Comparison of ENCODE assay signal across 31 mouse cellular contexts in genomic region chr6:17079826-17080225, GRCm38 (mm10). TPM values are rescaled to one million over a fixed set of nuclear protein-coding genes. Genes with fewer than 3 reads are reported as not detected.
A peak's percentile ranks its signal among the peaks of the same experiment; 100 is the strongest.
DNase-seq lines count a peak whose midpoint lies in the region; ATAC-seq and TF ChIP-seq lines count a peak whose summit lies in the region.
"Had no signal": no experiment of that assay in that cellular context is flagged by ENCODE, and none has a peak within 500 bp of the region (broad histone marks: within the 10 kb centered on the region; RNA-seq: fewer than 3 reads in every experiment).

No protein-coding gene starts in this region.

- no peak for DNase-seq in kidney, postnatal 25 days
- no peak for DNase-seq in adrenal gland, adult 18-20 months (ENCODE audit: low spot score in 2 of 2)
- no peak for DNase-seq in layer of hippocampus, adult 8-10 months (ENCODE audit: low spot score in 2 of 2)
- no peak for DNase-seq in hindbrain, embryonic 11.5 days (ENCODE audit: low spot score)
- DNase-seq: adrenal gland, adult 8-10 months; B cell, adult 2 months; cerebellum, adult 18-20 months; cerebellum, postnatal 10 days; forebrain, postnatal 0 days; gastrocnemius, postnatal 14 days; heart, postnatal 4 days; liver; lung, adult 2 months; lung, postnatal 10 days; midbrain, embryonic 14.5 days; retina, postnatal 1 day; right cerebral cortex, postnatal 14 days; thymus, adult 18-20 months; thymus, postnatal 25 days had no signal

- TF ChIP-seq CTCF in intestine, postnatal 0 days (IDR thresholded peaks at IDR 0.05; ENCODE audit: low read depth): no peak

- no peak overlapping the region for H3K4me3 ChIP-seq in kidney, embryonic 16.5 days (ENCODE audit: low read length)
- no peak overlapping the region for H3K4me3 ChIP-seq in embryonic facial prominence, embryonic 12.5 days
- H3K4me3 ChIP-seq in intestine, postnatal 0 days (ENCODE audit: low read depth, low read length): no peak overlapping the region
- H3K4me3 ChIP-seq in hindbrain, embryonic 11.5 days (ENCODE audit: low read depth, low read length): no peak overlapping the region
- H3K4me3 ChIP-seq: embryonic facial prominence, embryonic 15.5 days; forebrain, embryonic 12.5 days; neural tube, embryonic 15.5 days; stomach, embryonic 15.5 days had no signal

- H3K9ac ChIP-seq in kidney, embryonic 16.5 days (replicated peaks; ENCODE audit: low read length): no peak overlapping the region
- H3K9ac ChIP-seq in embryonic facial prominence, embryonic 12.5 days: no peak overlapping the region
- no peak overlapping the region for H3K9ac ChIP-seq in intestine, postnatal 0 days (ENCODE audit: low read depth, low read length)
- no peak overlapping the region for H3K9ac ChIP-seq in hindbrain, embryonic 11.5 days (ENCODE audit: low read depth, low read length)
- H3K9ac ChIP-seq: embryonic facial prominence, embryonic 15.5 days; forebrain, embryonic 12.5 days; forebrain, postnatal 0 days; hindbrain, embryonic 14.5 days; liver, embryonic 14.5 days; neural tube, embryonic 15.5 days; stomach, embryonic 15.5 days had no signal

- WGBS in kidney, embryonic 16.5 days: 30% methylated on average over 5 of the region's 5 CpGs
- WGBS in embryonic facial prominence, embryonic 12.5 days: 48% methylated on average over 5 of the region's 5 CpGs
- WGBS in intestine, postnatal 0 days: 36% methylated on average over 5 of the region's 5 CpGs
- 78% methylated on average over 5 of the region's 5 CpGs for WGBS in hindbrain, embryonic 11.5 days

- peak overlapping the region; percentile 11 for H3K27ac ChIP-seq in kidney, embryonic 16.5 days (ENCODE audit: low read length)
- H3K27ac ChIP-seq in embryonic facial prominence, embryonic 12.5 days: peak overlapping the region; percentile 30; the same call in 1 of the 2 replicates
- 0 out of 2 replicates have a peak overlapping the region, but pooled peaks have one; percentile 41 for H3K27ac ChIP-seq in intestine, postnatal 0 days (ENCODE audit: low read depth, low read length)
- H3K27ac ChIP-seq in hindbrain, embryonic 11.5 days (ENCODE audit: low read depth, low read length): no peak overlapping the region
- H3K27ac ChIP-seq: embryonic facial prominence, embryonic 15.5 days; forebrain, embryonic 12.5 days; hindbrain, embryonic 14.5 days; liver, embryonic 14.5 days; macrophage; neural tube, embryonic 15.5 days; stomach, embryonic 15.5 days had no signal

- peak; percentile 36; the same call in 1 of the 2 replicates for ATAC-seq in kidney, embryonic 16.5 days (ENCODE audit: low FRiP score, low TSS enrichment)
- no peak for ATAC-seq in embryonic facial prominence, embryonic 12.5 days (ENCODE audit: insufficient number of reproducible peaks, insufficient read depth, low FRiP score, low TSS enrichment)
- ATAC-seq in intestine, postnatal 0 days: peak; percentile 78
- ATAC-seq in hindbrain, embryonic 11.5 days (ENCODE audit: low FRiP score): no peak
- ATAC-seq: activated CD4-positive, CD25-positive, alpha-beta regulatory T cell, adult 4 months; forebrain, postnatal 0 days had no signal

- no peaks in the 10 kb centered on the region for H3K36me3 ChIP-seq in kidney, embryonic 16.5 days (ENCODE audit: insufficient read depth, low read length)
- no peaks in the 10 kb centered on the region for H3K36me3 ChIP-seq in embryonic facial prominence, embryonic 12.5 days
- no peaks in the 10 kb centered on the region for H3K36me3 ChIP-seq in intestine, postnatal 0 days (ENCODE audit: control insufficient read depth, insufficient read depth)
- no peaks in the 10 kb centered on the region for H3K36me3 ChIP-seq in hindbrain, embryonic 11.5 days (ENCODE audit: control insufficient read depth, insufficient read depth, low read length)
- H3K36me3 ChIP-seq: embryonic facial prominence, embryonic 15.5 days; forebrain, embryonic 12.5 days; neural tube, embryonic 15.5 days; stomach, embryonic 15.5 days had no signal

- no peaks in the 10 kb centered on the region for H3K27me3 ChIP-seq in kidney, embryonic 16.5 days (ENCODE audit: insufficient read depth, low read length)
- H3K27me3 ChIP-seq in embryonic facial prominence, embryonic 12.5 days: no peaks in the 10 kb centered on the region
- no peaks in the 10 kb centered on the region for H3K27me3 ChIP-seq in intestine, postnatal 0 days (replicated peaks; ENCODE audit: control insufficient read depth, insufficient read depth, low read length)
- no peaks in the 10 kb centered on the region for H3K27me3 ChIP-seq in hindbrain, embryonic 11.5 days (ENCODE audit: control insufficient read depth, insufficient read depth, low read length)
- H3K27me3 ChIP-seq: embryonic facial prominence, embryonic 15.5 days; forebrain, embryonic 12.5 days; neural tube, embryonic 15.5 days; stomach, embryonic 15.5 days had no signal

- H3K9me3 ChIP-seq in kidney, embryonic 16.5 days (ENCODE audit: low read length): no peaks in the 10 kb centered on the region
- H3K9me3 ChIP-seq in embryonic facial prominence, embryonic 12.5 days: no peaks in the 10 kb centered on the region
- H3K9me3 ChIP-seq in intestine, postnatal 0 days (ENCODE audit: control insufficient read depth): no peaks in the 10 kb centered on the region
- no peaks in the 10 kb centered on the region for H3K9me3 ChIP-seq in hindbrain, embryonic 11.5 days (ENCODE audit: control insufficient read depth, low read length)
- H3K9me3 ChIP-seq: embryonic facial prominence, embryonic 15.5 days; forebrain, embryonic 12.5 days; neural tube, embryonic 15.5 days; stomach, embryonic 15.5 days had no signal

- peaks cover 35% of the 10 kb centered on the region for H3K4me1 ChIP-seq in kidney, embryonic 16.5 days (ENCODE audit: insufficient read depth, low read length)
- peaks cover 31% of the 10 kb centered on the region for H3K4me1 ChIP-seq in embryonic facial prominence, embryonic 12.5 days
- peaks cover 5% of the 10 kb centered on the region for H3K4me1 ChIP-seq in intestine, postnatal 0 days (replicated peaks; ENCODE audit: control insufficient read depth, insufficient read depth, low read length)
- H3K4me1 ChIP-seq in hindbrain, embryonic 11.5 days (replicated peaks; ENCODE audit: control insufficient read depth, insufficient read depth, low read length): peaks cover 3% of the 10 kb centered on the region
- H3K4me1 ChIP-seq: neural tube, embryonic 15.5 days had no signal

- no peak overlapping the region for H3K4me2 ChIP-seq in kidney, embryonic 16.5 days (replicated peaks; ENCODE audit: low read depth, low read length)
- no peak overlapping the region for H3K4me2 ChIP-seq in embryonic facial prominence, embryonic 12.5 days (replicated peaks)
- peak overlapping the region; percentile 14; the same call in 1 of the 2 replicates for H3K4me2 ChIP-seq in intestine, postnatal 0 days (replicated peaks; ENCODE audit: low read depth)
- no peak overlapping the region for H3K4me2 ChIP-seq in hindbrain, embryonic 11.5 days (replicated peaks; ENCODE audit: low read depth, low read length)
- H3K4me2 ChIP-seq: embryonic facial prominence, embryonic 15.5 days; forebrain, embryonic 12.5 days; heart, embryonic 11.5 days; hindbrain, embryonic 14.5 days; neural tube, embryonic 15.5 days; stomach, embryonic 15.5 days had no signal

RNA-seq across cellular contexts. Expression of gene Tes, which starts 14.9 kb away (rescaled TPM):
- polyA plus RNA-seq in kidney, embryonic 16.5 days (2015; fragmentation: Nextera tagmentation; extraction: Ambion mirVana): 77.5 and 82.6 TPM in 2 replicates
- polyA plus RNA-seq in embryonic facial prominence, embryonic 12.5 days (2016; fragmentation: Nextera tagmentation; extraction: Ambion mirVana): 102 and 111 TPM in 2 replicates
- 74.2 and 79.4 TPM in 2 replicates for polyA plus RNA-seq in intestine, postnatal 0 days (2015; fragmentation: Nextera tagmentation; extraction: Ambion mirVana)
- total RNA-seq in adrenal gland, adult 18-20 months (2021): 10 to 100 TPM in 1 of 2 experiments, 1 to 10 TPM in 1; 8.3 to 14.2 TPM
- total RNA-seq in layer of hippocampus, adult 8-10 months (2022): 1 to 10 TPM; 2.1 to 2.7 (median 2.4) TPM
- 65.2 and 65.5 TPM in 2 replicates for polyA plus RNA-seq in hindbrain, embryonic 11.5 days (2014; fragmentation: Nextera tagmentation; extraction: Ambion mirVana)

Comparison
In these comparisons a context has a peak if more than half of its experiments do, and no peak if none do; other contexts are left out.
1. ATAC-seq: peak in kidney, embryonic 16.5 days (single experiment) and intestine, postnatal 0 days (single experiment); none in embryonic facial prominence, embryonic 12.5 days (single experiment) and hindbrain, embryonic 11.5 days (single experiment).